Mouse (Mus musculus) testis, postnatal 14 days (tissue): ENCODE measurements around the gene Pnp.
"Not testable (repeated sequence)": the region's sequence is repeated elsewhere in the genome, so short reads cannot be mapped to it uniquely, and the experiment has no call there.

ENCODE experiments used
- DNase-seq: peaks from one replicate; pipeline ENCODE4 v3.0.0; 2021; ENCODE audit warnings: low spot score

The Pnp gene

DNA sequence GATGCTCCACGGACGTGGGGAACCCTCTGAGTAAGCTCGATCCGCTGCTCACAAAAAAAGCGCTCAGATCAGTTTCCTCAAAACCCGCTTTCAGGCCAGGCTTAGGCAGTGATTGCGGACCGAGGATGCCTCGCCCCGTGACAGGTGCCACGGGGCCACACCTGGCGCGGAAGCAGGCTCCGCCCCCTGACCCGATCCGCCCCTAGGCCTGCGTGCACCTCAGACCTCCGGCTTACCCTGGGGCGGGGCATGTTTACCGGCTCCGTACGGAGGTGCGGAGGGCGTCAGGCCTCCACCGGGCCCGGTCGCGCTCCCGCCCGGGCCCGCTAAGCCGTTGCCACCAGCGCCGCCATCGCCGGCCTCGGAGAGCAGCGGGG, 517 bp upstream of the Pnp start:
- DNase-seq = peak; percentile 85

DNA sequence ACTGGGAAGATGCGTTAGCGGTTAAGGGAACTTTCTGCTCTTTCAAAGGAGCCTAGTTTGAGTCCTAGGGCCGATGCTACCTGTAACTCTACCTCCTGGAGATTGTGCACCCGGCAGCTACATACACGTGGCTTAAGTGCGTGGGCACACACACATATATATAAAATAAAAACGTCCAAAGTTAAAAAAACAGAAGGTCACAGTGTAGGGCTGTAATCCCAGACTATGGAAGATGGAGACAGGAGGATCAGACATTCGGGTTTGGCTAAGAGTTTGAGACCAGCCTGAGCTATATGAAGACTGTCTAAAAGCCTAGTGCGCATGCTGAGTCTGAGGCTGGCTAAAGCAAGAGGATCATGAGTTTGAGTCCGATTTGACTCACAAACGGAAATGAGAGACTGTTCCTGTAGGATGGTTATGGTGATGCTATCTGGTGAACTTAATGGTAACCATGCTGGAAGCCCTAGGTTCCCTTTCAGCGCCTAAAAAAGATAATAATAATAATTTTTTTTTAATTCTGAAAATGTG, 675 bp downstream of the Pnp start:
- DNase-seq = no peak

DNA sequence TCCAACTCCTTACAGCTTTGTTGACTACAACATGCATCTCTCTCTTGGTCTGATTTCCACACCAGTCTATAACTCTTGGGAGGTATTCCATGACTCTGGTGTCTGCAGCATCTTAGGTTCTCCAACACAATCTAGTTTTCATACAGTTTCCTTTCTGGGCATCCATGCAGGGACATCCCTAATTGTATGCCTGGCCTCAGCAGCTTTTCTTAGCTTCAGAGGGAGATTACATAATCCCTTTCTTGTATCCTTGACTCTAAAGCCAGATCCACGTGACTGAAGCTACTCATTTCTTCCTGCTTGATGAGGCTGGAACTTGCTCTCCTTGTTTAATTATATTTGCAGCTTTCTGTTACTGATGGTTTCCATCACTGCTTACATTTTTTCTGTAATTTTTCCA, 5.8 kb downstream of the Pnp start:
- no peak for DNase-seq

DNA sequence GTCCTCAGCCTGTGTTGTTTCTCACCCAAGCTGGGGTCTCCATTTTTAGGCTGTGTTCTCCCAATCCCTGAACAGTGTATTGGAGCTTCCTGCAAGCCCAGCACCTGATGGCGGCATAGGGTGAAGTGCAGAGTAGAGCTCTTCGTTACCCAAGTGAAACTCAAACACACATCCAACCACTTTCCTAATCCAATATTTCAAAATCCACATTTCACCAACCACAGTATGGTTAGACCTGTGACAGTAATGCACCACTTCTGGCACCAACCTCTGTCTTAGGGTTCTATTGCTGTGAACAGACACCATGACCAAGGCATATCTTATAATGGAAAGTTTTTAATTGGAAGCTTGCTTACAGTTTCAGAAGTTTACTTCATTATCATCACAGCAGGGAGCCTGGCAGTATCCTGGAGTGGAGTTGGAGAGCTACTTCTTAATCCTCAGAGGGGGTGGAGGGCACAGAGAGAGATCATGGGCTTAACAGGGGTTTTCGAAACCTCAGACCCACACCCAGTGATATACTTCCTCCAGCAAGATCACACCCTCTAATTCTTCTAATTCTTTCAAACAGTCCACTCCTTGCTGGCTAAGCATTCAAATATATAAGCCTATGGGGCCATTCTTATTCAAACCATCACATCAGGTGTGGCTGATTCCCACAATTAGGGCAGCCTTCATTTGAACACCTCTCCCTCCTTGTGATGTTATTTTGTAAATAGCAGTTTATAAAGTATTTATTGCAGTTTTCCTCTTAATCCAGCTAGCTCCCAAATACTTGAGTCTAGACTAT, 7.4 kb downstream of the Pnp start:
- DNase-seq = no peak

DNA sequence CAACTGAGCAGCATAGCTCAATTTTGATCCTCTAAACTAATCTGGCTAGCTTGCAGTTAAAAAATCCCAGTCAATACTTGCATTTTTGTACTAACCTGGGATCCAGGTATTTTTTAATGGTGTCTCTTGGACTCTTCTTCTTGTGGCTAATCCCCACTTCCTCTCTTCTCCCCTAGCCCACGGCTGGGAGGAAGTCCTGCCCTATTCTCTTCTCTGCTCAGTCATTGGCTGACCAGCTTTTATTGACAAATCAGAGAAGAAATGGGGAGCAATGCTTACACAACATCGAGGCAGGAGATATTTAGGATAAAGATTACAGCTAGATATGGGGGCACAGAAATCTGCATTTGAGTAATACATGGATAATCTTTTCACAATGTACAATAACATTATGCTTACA, 8.1 kb downstream of the Pnp start:
- DNase-seq = no peak

DNA sequence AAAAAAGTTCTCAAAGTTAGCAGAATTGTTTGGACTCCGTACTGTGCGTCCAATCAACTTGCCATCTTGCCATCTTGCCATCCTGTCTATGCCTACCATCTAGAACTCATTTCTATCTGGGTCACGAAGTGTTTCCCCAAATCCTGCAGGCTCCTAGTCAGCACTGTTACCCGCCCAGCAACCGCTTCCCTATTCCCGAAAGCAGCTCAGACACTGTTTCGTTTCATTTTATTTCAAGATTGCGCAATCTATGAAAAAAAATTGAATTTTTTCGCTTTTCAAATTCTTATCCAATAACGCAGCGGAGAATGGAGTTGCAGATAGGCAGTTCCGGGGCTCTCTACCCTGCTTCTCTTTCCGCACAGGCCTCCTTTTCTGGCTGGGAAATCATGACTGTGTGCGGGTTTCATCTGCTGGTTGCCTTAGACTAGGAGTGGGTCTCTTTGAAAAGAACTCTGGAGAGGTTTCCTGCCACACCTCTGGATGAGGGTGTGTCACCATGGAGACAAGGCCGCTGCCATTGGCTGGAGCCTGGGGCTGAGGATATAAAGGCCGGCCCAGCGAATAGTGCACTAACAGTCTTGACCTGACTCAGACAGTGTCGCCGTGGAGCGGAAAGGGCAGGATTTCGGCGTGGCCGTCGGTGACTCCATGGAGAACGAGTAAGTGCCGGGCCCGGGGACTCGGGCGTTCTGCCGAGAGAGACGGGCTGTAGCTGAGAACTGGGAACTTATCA, 13.2 kb downstream of the Pnp start, which contains the start of gene Gm49342:
Gm49342 (plus strand) TSS at position 586 of the 736 bp plus-strand sequence.
- peak; percentile 88 for DNase-seq

DNA sequence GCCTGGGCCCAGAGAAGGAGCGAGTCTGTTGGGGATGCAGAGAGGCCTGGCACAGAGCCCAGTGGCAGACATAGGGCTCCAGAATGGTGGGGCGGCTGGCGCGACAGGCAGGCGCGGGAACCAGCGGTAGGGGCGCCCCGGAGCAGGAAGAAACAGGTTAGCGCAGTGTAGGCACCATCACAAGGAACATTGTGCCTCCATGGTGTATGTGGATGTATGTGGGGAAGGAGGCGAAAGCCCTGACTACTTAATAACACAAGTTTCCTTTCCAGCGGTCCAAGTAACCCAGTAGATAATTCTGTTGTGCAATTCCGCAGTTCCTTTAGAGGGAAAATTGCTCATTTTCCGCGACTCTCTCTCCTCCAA, 13.8 kb downstream of the Pnp start:
- not testable (repeated sequence) for DNase-seq

DNA sequence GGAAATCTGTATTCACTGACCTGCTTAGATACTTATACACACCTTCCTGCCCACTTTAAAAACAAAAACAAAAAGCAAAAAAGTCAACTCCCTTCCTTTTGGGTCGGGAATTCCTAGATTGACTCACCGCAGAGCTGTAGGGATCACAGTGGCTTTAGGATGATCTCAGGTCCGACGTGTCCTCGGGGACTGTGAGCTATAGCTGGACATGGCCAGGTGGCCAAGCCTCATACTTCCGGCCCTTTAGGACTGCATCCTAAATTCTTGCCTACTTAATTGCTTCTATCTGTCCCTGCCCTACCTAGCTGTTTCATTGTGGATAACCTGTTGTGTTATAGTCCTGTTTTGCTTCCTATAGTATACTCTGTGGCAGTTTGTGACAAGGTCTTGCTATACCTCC, 14.2 kb downstream of the Pnp start:
- DNase-seq = not testable (repeated sequence)

DNA sequence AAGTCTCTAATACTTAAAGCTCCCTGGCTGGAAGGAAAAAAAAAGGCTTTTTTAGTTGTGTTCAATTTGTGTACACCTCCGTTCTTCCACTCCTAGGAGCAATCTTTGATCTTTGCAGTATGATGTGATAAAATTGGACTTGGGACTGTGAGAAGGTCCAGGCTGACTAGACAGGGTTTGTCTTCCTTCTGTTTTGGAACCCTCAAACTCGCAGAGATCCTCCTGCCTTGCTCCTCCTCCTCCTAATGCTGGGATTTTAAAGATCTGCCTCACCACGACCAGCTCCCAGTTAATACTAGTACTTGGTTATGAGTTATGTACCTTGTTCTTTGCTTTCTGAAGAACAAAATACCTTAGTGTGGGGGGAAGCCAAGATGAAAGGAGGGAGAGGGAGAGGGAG, 14.6 kb downstream of the Pnp start:
- DNase-seq = not testable (repeated sequence)

DNA sequence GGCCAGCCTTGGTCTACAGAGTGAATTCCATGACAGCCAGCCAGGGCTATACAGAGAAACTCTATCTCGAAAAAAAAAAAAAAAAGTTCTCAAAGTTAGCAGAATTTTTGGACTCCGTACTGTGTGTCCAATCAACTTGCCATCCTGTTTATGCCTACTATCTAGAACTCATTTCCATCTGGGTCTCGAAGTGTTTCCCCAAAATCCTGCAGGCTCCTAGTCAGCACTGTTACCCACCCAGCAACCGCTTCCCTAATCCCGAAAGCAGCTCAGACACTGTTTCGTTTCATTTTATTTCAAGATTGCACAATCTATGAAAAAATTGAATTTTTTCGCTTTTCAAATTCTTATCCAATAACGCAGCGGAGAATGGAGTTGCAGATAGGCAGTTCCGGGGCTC, 24.6 kb downstream of the Pnp start:
- DNase-seq = no peak

DNA sequence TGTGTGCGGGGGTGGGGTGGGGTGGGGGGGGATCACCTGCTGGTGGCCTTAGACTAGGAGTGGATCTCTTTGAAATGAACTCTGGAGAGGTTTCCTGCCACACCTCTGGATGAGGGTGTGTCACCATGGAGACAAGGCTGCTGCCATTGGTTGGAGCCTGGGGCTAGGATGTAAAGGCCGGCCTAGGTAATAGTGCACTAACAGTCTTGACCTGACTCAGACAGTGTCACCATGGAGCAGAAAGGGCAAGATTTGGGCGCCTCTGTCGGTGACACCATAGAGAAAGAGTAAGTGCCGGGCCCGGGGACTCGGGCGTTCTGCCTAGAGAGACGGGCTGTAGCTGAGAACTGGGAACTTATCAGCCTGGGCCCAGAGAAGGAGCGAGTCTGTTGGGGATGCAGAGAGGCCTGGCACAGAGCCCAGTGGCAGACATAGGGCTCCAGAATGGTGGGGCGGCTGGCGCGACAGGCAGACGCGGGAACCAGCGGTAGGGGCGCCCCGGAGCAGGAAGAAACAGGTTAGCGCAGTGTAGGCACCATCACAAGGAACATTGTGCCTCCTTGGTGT, 25.1 kb downstream of the Pnp start, which contains the start of gene Pnp2:
Pnp2 (plus strand) TSS at position 51 of the 567 bp plus-strand sequence.
- DNase-seq = peak; percentile 16

DNA sequence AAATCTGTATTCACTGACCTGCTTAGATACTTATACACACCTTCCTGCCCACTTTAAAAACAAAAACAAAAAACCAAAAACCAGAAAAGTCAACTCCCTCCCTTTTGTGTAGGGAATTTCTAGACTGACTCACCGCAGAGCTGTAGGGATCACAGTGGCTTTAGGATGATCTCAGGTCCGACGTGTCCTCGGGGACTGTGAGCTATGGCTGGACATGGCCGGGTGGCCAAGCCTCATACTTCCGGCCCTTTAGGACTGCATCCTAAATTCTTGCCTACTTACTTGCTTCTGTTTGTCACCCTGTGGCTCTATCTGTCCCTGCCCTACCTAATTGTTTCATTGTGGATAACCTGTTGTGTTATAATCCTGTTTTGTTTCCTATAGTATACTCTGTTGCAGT, 25.8 kb downstream of the Pnp start:
- DNase-seq = not testable (repeated sequence)

DNA sequence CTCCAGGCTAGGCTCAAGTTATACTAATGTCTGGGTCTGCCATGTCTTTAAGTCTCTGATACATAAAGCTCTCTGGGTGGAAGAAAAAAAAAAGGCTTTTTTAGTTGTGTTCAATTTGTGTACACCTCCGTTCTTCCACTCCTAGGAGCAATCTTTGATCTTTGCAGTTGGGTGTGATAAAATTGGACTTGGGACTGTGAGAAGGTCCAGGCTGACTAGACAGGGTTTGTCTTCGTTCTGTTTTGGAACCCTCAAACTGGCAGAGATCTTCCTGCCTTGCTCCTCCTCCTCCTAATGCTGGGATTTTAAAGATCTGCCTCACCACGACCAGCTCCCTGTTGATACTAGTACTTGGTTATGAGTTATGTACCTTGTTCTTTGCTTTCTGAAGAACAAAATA, 26.3 kb downstream of the Pnp start:
- not testable (repeated sequence) for DNase-seq

DNA sequence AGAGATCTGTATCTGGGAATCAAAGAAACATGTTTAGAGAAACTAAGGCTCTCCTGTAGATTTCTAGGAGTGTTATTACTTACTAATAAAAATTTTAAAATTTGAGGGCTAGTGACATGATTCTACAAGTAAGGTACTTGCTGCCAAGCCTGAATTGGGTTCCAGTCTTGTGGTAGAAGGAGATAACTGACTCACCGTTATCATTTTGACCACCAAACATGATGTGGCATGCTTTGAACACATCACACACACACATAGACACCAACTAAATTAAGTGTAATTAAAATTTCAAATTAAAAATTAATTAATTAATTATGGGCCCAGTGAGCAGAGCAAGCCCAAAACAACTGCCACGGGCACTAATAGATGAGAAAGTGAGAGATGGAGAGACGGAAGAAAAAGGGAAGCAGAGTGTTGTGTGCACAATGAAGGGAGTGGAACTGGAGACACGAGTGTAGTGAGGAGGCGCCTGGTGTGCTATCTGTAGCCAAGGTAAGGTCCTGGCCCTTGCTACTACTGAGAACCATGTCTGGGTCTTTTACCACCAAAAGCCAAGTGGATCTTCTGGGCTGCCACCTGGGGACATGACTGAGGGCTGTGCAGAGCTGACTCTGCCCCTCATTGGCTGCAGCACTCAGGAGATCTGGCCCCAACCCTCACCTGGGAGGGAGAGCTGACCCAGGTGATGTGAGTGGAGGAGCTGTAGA, 27.6 kb downstream of the Pnp start:
- DNase-seq = not testable (repeated sequence)

DNA sequence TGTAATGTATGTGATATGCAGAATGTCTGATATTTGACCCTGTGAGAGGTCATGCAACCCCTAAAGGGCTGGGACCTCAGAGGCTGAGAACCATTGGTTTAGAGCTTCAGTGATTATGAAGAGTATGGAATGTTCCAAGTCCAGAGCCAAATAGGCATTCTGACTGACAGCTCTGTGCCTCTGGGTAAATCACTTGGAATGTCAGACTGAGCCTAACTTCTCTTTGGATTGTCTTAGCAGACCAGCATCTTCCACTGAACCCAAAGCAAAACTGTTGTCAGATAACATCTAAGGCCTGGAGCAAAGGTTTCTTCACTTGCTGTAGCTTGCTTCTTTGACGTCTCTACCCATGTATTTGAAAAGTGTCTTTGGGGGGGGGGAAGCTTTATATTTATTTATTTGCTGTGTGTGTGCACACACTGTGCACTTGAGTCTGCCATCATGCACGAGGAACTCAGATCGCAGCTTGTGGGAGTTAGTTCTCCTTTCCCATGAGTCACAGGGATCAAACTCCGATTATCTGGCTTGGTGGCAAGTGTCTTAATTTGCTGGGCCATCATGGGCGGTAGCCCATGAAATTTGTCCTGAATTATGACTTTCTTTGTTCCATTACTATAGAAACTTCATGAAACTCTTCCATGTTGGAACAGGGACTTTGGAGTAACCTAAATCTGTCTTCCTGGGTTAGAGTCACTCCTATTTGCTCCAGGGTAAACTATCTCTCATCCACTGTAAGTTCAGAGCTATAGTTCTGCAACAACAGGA, 37.5 kb downstream of the Pnp start:
- DNase-seq = no peak

DNA sequence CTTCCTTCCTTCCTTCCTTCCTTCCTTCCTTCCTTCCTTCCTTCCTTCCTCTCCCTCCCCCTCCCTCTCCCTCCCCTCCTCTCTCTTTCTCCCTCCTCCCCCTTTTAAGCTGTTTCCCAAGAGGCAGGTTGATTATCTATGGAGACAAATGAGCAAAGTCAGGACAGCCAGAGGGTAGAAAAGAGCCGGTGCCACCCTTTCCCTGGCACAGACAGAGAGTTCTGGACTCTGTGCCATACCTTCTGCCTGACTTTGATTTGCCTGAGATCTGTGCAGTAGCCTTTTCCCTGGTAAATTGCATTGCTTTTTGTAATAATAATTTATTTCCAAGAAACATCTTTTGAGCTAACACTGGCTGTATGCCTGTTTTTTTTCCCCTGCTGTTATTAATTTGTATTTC, 38.2 kb downstream of the Pnp start:
- no peak for DNase-seq

DNA sequence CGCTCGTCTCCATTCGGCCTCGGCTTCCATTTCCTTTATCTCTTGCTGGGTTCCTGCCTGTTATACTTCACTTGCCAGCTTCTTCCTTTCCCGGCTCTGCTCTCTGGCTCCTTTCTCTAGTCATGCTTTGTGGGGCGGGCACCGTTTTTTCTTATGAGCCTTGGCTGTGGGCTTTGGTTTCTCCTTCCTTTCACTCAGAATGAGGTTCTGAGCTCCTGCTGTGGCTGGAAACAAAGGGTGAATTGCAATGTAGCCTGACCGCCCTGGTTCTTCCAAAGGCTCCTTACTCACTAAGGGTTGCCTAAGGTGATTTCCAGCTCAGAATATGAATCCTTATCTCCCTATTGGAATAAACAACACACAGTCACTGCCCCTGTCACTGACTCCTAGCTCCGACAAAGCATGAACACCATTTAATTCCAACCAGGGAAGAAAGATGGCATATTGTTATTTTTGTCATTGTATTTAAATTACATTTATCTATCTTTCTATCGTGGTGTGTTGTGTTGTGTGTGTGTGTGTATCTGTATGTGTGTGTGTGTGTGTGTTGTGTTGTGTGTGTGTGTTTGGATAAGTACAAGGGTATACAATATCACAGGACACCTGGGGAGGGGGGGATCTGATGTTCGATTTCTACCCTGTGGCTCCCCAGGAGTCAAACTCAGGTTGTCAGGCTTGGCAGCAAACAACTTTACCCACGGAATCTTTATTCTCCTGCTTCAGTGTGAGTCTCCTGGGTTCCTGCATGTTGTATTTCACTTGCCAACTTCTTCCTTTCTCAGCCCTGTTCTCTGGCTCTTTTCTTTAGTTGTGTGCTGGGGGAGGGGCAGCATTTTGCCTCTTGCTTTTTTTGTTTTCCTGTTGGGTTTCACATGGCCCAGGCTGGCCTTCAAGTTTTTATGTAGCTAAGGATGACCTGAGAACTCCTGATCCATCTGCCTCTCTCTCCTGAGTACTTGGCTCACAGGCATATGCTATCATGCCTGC, 39.0 kb downstream of the Pnp start:
- DNase-seq = no peak

DNA sequence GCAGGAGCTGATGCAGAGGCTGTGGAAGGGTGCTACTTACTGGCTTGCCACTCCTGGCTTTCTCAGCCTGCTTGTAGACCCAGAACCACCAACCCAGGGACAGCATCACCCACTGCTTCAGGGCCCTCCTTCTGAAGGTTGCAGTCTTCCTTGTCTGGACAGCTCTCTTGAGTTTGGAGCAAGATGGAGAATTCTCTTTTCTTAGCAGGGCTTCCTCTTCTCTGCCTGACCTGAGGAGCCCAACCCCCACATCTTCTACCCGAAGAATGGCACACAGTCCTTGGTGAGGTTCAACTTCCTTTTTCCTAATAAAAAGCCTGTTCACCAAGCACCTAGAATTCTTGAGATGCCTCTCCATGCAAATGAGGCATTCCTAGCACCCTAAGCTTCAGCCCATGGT, 39.9 kb downstream of the Pnp start:
- DNase-seq = no peak

DNA sequence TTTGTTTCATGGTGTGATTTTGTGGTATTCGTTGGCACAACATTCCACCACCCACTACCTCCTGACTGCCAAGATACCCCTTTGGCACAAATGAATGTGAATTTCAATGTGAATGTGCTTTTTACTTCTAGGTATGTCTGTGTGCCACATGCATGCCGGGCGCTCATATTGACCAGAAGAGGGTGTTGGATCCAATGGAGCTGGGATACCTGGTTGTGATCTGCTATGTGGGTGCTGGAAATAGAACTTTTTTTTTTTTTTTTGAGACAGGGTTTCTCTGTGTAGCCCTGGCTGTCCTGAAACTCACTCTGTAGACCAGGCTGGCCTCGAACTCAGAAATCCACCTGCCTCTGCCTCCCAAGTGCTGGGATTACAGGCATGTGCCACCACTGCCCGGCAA, 42.2 kb downstream of the Pnp start:
- DNase-seq = not testable (repeated sequence)

DNA sequence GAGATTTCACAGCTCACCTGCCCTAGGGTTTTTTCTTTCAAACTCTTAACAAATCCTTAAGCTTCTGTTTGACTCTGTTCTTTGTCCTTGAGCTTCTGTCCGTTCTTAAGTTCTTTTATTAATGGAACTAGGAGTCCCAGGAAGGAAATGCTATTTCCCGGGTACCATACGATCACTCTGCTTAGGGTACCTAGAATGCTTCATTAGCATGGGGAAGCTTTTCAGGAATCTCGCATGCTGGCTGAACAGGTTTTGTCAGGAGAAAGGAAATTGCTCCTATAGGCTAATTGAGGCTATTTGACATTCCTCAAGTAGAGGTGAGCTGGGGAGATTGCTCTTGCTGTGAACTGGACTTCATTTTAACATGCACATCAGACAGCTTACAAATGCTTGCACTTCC, 42.8 kb downstream of the Pnp start:
- DNase-seq = no peak
